Mouse (Mus musculus): ENCODE data around the gene Fzd7.

Gene Fzd7

GRCm38 (mm10) chr1:59472368-59473180 lies 9.7 kb upstream of the Fzd7 start:
- in situ Hi-C loops (cut with MboI, MseI): no loop called here

DNA sequence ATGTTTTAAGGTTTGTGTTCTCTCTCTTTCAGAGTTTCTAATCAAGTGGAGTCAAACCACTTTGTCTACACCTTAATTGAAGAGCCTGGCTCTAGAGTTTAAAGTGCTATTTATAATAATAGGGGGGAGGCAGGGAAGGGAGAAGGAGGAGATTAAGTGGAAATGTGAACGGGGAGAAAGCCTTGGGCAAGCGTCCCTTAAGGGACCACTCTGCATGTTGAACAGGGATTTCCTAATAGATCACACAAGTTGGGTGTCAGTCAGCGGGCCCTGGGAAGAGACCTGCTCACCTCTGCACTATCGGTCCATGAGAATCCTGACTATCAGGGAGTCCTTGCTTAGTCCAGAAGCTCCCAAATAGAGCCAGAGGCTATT lies 9.1 kb upstream of the Fzd7 start:
- in situ Hi-C loops (cut with MboI, MseI): no loop called here

DNA sequence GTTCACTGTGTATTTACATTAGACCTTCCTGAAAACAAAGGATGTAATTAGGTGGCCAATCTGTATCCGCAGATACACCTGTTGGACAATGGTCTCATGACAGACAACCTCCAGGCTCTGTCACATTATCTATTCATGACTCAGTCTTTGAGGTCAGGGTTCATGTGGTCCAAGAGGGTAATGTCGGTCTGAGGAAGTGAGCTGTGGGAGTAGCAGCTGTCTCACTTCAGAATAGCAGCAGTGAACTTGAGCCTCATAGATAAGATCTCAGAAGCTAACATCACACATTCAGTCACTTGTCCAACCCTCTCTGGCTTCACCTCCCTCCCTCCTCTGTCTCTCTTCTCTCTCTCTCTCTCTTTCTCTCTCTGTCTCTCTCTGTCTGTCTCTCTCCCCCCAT lies 6.6 kb upstream of the Fzd7 start:
- in situ Hi-C loops (cut with MboI, MseI): loop anchor here (25.0 kb wide), 1 partner anchor 688 kb away; the partner anchor contains the start of gene Casp8

DNA sequence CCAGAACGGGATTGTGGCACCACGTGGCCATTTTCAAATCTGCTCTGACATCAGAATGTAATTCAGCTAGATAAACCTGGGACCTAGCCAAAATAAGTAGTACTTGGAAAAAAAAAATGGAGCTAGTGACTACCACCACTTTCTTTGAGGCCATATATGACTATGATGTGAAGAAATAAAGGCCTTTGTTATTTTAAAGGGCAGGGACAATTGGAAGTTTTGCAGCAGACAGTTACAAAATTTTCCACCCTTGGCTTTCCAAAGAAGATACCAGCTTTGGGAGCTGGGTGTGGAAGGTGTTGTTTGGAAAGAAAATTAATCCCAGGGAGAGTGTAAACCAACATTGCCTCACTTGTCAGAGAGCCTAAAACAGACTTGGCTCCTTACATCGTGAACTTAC lies 3.3 kb upstream of the Fzd7 start:
- in situ Hi-C loops (cut with MboI, MseI): loop anchor here (25.0 kb wide), 1 partner anchor 692 kb away; the partner anchor contains the start of gene Casp8

DNA sequence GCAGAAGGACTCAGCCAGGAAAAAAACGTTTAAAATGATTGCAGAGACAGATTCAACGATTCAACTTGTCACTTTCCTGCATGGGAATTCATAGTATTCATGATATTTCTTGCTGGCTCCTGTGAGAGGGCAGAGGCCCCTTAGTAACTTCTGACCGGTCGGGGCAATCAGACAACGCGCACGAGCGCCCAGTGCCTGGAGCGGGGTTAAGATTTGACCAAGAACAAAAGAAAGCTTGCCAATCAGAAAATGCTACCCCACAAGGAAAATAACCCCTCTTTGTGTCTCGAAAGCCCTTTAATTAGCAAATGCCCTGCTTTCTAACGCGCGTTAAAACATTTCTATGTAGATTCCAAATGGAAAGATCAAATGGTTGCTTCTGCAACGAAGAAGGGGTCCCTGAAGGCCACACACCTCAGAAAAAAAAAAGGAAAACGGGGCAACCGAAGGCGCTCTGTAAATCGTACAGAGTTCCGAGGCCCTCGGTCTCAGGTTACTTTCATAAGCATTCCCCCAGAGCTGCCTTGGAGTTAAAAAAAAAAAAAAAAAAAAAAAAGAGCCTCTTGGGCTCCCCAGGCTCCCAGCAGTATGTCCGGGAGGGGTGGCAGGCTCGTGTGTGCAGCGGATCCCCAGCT lies 1.3 kb upstream of the Fzd7 start:
- in situ Hi-C loops (cut with MboI, MseI): loop anchor here (25.0 kb wide), 1 partner anchor 694 kb away; the partner anchor contains the start of gene Casp8

DNA sequence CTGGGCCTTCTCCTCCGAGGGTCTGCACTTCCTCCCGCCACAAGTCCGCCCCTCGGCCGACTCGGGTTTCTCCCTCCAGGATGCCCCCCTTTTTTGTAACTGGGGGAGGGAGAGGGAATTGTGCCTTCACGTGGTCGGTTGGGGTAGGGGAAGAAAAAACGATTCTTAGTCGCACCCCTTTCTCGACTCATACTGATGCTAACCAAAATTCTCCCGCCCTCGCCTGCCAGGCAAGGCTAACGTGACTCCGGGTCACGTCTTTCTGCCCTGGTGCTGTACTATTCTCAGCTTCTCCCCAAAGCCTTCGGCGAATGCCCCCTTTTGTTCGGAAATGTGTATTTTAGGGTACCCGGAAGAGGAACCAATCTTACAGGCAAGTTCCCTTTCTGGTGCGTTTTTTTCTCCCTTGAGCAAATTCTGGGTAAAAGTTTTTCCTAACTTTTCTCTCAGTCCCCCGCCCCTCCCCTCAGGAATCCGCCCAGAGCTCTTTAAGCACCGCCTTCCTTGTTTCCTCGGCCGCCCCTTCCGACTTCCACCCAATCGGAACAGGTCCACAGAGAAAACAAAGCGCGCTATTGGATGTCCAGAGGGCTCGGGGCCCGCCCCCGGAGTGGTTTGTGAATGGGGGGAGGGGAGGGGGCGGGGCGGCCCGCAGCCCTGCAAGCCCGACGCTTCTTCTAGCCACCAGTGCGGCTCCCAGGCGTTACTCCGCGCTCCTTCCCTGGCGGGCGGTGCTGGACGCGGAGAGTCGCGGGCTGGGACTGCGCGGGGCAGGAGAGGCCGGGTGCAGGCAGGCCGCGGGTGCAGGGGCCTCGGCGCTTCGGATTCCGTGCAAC lies 550 bp upstream of the Fzd7 start:
- in situ Hi-C loops (cut with MboI, MseI): loop anchor here (25.0 kb wide), 1 partner anchor 694 kb away; the partner anchor contains the start of gene Casp8

DNA sequence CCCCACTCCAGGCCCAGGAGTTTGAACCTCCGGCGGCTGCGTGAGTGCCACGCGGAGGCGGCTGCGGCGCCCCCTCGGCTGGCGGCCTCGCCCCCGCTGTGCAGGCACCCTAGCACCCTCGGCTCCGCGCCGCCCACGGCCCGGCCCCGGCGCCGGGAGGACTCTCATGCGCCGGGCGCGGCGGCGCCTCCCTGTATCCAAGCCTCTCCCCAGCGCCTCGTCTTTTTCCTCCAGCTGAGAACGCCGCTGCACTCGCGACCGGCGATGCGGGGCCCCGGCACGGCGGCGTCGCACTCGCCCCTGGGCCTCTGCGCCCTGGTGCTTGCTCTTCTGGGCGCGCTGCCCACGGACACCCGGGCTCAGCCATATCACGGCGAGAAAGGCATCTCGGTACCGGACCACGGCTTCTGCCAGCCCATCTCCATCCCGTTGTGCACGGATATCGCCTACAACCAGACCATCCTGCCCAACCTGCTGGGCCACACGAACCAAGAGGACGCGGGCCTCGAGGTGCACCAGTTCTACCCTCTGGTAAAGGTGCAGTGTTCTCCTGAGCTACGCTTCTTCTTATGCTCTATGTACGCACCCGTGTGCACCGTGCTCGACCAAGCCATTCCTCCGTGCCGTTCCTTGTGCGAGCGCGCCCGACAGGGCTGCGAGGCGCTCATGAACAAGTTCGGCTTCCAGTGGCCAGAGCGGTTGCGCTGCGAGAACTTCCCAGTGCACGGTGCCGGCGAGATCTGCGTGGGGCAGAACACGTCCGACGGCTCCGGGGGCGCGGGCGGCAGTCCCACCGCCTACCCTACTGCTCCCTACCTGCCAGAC lies 684 bp downstream of the Fzd7 start:
- in situ Hi-C loops (cut with MboI, MseI): loop anchor here (25.0 kb wide), 1 partner anchor 696 kb away; the partner anchor contains the start of gene Casp8

DNA sequence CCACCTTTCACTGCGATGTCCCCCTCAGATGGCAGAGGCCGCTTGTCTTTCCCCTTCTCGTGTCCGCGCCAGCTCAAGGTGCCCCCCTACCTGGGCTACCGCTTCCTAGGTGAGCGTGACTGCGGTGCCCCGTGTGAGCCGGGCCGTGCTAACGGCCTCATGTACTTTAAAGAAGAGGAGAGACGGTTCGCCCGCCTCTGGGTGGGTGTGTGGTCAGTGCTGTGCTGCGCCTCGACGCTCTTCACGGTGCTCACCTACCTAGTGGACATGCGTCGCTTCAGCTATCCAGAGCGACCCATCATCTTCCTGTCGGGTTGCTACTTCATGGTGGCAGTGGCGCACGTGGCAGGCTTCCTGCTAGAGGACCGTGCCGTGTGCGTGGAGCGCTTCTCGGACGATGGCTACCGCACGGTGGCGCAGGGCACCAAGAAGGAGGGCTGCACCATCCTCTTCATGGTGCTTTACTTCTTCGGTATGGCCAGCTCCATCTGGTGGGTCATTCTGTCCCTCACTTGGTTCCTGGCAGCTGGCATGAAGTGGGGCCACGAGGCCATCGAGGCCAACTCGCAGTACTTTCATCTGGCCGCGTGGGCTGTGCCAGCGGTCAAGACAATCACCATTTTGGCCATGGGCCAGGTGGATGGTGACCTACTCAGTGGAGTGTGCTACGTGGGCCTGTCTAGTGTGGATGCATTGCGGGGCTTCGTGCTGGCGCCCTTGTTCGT lies 1.5 kb downstream of the Fzd7 start:
- in situ Hi-C loops (cut with MboI, MseI): loop anchor here (25.0 kb wide), 1 partner anchor 696 kb away; the partner anchor contains the start of gene Casp8

GRCm38 (mm10) chr1:59484314-59484713 lies 2.1 kb downstream of the Fzd7 start:
- in situ Hi-C loops (cut with MboI, MseI): loop anchor here (25.0 kb wide), 1 partner anchor 697 kb away; the partner anchor contains the start of gene Casp8

DNA sequence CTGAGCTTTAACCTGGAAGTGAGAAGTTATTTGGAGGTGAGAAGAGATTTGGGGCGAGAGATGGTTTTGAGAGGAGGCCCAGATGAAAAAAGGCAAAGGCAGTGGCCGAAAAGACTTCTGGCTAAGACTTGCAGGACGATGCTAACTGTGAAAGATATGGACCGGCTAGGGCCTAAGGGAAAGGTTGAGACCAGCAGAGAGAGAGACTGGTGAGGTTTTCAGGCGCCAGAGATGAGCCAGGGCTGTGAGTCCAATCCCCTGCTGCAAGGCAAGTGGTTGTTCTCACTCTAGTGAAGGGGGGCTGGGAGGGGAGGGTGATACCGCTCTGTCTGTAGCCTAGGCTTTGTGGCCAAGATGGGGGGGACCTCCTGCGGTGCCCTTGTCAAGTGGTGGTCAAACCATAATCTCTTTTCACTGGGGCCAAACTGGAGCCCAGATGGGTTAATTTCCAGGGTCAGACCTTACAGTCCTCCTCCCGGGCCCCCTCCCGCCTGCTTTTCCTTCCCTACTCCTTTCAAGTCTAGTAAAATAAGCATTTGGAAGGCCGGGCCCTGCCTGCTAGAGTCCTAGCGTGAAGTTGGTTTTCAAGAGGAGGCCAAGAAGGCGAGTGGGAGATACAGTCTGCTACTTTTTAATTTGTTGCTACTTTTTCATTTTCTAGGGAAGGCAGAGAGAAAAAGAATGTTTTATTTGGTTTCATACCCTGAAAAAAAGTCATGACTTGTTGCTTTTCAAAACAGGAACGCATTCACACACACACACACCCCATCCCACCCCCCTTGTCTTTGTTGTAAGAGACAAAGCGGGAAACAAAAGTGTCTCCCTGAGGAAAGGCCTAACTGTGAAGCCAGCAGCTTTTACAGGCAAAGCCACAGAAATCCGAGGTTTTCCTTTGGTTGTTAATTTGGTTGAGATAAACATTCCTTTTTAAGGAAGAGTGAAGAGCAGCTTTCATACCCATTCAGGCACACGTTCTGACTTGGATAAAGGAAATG lies 2.9 kb downstream of the Fzd7 start:
- in situ Hi-C loops (cut with MboI, MseI): loop anchor here (25.0 kb wide), 1 partner anchor 698 kb away; the partner anchor contains the start of gene Casp8

- in situ Hi-C loops (cut with MboI, MseI): loop anchor here (25.0 kb wide), 1 partner anchor 699 kb away; the partner anchor contains the start of gene Casp8
Observed at GRCm38 (mm10) chr1:59485803-59486202, 3.6 kb downstream of the Fzd7 start.

GRCm38 (mm10) chr1:59487651-59488051 lies 5.4 kb downstream of the Fzd7 start:
- in situ Hi-C loops (cut with MboI, MseI): loop anchor here (25.0 kb wide), 1 partner anchor 700 kb away; the partner anchor contains the start of gene Casp8

GRCm38 (mm10) chr1:59488481-59488880 lies 6.3 kb downstream of the Fzd7 start:
- in situ Hi-C loops (cut with MboI, MseI): loop anchor here (25.0 kb wide), 1 partner anchor 701 kb away; the partner anchor contains the start of gene Casp8

GRCm38 (mm10) chr1:59488991-59489390 lies 6.8 kb downstream of the Fzd7 start:
- in situ Hi-C loops (cut with MboI, MseI): loop anchor here (25.0 kb wide), 1 partner anchor 702 kb away; the partner anchor contains the start of gene Casp8

GRCm38 (mm10) chr1:59491517-59491916 lies 9.3 kb downstream of the Fzd7 start:
- in situ Hi-C loops (cut with MboI, MseI): loop anchor here (25.0 kb wide), 1 partner anchor 704 kb away; the partner anchor contains the start of gene Casp8

GRCm38 (mm10) chr1:59492432-59492831 lies 10.2 kb downstream of the Fzd7 start:
- in situ Hi-C loops (cut with MboI, MseI): loop anchor here (25.0 kb wide), 1 partner anchor 705 kb away; the partner anchor contains the start of gene Casp8

DNA sequence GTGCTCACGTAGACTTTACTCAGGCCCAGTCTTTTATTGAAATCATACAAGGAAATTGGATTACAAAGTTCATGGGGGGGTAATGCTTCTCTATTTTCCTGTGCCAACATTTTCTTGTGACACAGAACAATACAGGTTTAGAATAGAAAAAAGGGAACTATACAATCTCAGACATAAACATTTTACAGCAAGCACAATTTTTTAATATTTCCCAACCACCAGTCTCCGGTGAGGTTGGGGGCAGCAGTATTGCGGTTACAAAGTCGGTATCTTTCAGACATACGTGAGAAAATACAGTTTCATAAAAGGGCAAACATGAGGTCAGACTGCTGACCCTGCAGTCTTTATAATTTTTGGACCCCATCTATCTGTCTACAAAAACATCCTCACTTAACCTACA lies 13.7 kb downstream of the Fzd7 start:
- in situ Hi-C loops (cut with MboI, MseI): loop anchor here (25.0 kb wide), 1 partner anchor 709 kb away; the partner anchor contains the start of gene Casp8
